Mouse (Mus musculus) fibroblast of lung, adult 2 months (primary cell): Measurements from ENCODE around the gene Camk2d.

Experiments used
- DNase-seq: peaks from one replicate; pipeline ENCODE4 v3.0.0-alpha.2; 2011; ENCODE audit warnings: low read depth

Gene Camk2d

DNA sequence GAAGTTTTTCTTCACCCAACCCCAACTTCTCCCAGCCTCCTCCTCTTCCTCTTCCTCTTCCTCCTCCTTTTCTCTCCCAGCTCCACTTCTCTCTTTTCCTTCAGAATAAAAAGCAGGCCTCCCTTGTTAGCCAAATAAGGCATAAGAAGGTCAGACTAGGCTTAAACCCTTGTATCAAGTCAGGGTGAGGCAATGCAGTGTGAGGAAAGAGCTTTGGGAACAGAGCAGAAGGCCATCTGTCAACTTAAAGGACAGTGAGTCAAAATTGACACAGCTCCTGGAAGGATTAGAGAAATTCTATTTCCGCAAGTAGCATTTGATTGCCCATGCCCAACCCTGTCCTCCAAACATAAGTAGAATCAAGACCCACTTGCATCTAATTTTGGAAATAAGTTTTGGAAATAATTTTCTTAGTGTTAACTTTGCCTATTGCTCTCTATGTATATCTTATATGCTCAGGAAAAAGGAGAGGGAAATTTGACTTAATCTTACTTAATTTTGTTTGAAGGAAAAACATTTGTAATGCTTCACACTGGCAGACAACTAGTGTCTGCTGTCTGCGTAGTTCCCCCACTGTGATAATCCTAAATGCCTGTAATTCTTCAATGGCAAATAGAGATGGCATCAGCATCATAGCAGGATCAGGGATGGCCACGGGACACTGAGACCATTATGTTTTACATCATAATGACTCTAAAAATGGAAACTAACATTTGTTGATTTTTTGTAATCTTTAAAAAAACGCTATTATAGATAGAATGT is 16.8 kb downstream of the Camk2d start:
- no peak for DNase-seq

GRCm38 (mm10) chr3:126613510-126614128 is 17.5 kb downstream of the Camk2d start:
- no peak for DNase-seq

DNA sequence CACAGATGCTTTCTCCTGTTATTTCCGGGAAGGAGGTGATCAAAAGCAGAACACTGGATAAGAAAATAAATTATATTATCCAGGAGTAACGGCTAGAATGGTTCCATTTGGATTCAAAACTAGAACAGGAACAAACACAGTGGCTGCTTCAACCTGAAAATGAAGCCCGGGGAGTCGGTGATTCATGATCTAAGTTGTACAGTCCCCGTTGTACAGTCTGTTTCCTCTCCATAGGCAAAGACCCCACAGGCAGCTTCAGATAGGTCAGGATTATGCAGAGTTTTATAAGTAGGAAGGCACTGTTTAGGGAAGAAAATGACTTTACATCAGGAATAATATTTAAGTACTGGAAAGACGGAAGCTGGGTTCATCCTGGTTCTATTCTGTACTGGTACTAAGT is 19.2 kb downstream of the Camk2d start:
- DNase-seq: no peak

DNA sequence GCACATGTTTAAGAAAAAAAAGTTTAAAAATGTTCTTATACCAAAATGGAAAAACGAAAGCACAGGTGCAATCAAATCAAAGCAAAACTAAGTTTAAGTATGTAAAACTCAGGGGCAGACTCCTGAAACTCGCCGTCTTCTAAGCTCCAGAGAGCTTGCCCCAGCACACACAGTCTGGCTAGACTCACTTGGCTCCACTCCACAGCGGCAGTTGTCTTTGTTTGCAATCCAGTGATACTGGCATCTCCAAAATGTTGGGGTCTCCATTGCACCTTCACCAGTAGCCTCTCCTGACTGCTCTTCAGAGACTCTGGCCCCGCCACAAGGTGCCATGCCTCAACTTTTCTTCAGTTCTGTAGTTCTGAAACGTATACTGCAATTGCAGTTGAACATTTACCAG is 24.1 kb downstream of the Camk2d start:
- no peak for DNase-seq

- no peak for DNase-seq
Observed at GRCm38 (mm10) chr3:126622509-126622908, 26.4 kb downstream of the Camk2d start.

DNA sequence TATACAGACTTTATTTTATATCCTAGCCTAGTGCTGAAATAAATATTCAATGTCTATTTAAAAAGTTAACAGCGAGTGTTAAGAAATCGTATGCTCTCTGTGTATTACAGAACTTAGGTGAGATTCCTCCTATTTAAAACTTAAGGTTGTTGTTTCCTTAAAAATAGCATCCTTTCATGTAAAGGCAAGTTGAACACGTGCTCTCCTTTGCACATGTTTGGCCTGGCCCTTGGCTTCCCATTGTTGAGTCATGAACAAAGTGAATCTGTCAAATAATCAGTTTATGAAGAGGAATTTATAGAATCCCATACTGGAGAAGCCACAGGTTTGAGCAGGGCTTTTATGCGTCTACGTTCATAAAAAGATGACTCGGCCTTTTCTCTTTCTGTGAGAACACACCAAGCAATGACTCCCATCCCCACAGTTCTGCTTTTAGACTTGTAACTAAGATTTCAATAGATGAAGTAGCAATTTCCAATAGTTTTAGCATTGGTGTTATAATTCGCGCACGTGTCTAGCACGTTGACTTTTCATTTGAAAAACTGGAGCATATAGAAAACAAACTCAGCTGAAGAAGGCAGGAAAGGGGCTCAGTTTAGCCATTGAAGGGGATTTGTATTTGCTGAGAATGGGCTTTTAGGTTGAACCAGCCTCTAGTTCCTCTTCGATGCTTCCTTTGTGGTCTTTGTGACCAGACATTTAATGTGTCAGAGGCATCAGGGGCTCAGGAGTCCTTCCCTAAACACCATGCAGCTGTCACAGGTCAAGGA is 29.1 kb downstream of the Camk2d start:
- no peak for DNase-seq

DNA sequence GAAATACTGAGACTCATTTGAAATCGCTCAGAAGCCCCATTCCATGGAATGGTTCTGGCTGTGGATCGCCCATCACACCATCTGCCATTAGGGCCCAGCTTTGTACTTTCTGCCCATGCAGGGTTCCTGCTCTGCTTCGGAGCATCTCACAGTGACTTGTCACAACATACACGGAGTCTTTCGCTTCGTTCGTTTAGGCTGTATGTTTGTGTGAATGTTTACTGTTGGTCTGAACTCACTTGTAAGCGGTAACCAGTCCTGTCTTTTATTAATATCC is 29.6 kb downstream of the Camk2d start:
- no peak for DNase-seq

DNA sequence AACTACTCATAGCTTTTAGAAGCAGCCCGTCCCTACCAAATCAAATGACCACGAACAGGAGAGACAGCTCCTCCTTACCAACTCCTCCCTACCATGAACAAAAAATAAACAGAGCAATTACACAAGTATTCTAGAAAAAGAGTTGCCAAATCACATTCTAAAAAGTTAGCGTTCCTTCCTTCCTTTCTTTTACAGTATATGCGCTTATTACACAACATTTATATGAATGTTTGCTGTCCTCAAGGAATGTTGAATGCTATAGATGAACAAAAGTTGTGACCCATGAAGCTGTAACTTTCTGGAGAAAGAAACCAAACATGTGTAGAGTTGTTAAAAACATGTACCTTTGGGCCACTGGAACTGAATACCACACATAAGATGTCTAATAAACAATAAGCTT is 31.9 kb downstream of the Camk2d start:
- DNase-seq: no peak

DNA sequence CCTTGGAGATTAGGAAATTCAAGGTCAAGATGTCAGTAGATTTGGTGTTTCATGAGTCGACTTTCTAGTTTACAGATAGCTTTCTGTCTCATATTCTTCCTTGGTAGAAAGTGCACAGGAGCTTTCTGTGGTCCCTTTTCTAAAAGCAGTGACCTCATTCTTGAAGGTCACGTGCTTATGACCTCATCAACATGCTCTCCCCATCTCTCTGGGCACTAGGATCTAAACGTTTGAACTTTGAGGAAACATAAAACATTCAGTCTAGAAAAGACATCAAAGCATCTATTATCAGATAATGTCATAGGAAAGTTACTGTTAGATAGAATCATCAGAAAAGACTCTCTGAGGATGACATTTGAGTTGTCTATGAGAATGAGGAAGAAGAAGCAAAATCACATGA is 32.3 kb downstream of the Camk2d start:
- DNase-seq: no peak

DNA sequence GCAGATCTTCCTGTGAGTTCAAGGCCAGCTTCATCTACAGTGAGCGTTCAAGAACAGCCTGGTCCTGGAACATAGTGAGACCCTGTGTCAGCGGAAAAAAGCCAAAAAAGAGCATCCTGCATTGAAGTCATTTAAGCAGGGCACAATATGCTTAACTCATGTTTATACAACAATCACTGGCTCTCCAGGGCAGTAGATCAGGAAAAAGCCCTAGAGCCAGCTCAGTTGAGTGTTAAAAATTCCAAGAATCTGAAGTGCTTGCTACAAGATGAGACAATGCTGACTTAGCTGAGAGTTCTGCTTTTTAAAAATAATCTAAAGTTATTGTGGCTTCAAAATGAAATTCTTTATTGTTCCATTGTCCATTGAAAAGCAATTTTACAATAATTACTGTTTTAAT is 32.9 kb downstream of the Camk2d start:
- no peak for DNase-seq

GRCm38 (mm10) chr3:126630111-126630869 is 34.2 kb downstream of the Camk2d start:
- DNase-seq: no peak

- no peak for DNase-seq
Observed at GRCm38 (mm10) chr3:126631583-126631982, 35.5 kb downstream of the Camk2d start.

GRCm38 (mm10) chr3:126632580-126632979 is 36.5 kb downstream of the Camk2d start:
- DNase-seq: no peak

DNA sequence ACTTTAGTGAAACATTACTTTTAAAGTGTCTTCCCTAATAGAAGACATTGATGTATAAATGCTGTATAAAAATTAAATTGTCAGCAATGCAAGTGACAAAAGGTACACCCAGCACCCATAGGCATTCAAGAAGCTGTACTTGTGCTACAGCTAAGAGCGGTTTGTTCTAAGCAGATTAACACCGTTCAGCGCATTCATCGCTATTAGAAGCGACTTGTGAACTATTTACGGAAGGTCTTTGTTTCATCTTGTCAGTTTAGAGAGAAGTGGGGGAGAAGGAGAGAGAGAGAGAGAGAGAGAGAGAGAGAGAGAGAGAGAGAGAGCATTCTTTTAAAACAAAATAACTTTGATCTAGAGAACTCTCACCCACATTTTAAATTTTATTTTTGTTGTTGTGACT is 38.1 kb downstream of the Camk2d start:
- no peak for DNase-seq

- DNase-seq: no peak
Observed at GRCm38 (mm10) chr3:126638259-126638658, 42.2 kb downstream of the Camk2d start.

GRCm38 (mm10) chr3:126639098-126639513 is 43.0 kb downstream of the Camk2d start:
- DNase-seq: no peak

- no peak for DNase-seq
Observed at GRCm38 (mm10) chr3:126640443-126641251, 44.5 kb downstream of the Camk2d start.

GRCm38 (mm10) chr3:126641451-126641850 is 45.3 kb downstream of the Camk2d start:
- no peak for DNase-seq

DNA sequence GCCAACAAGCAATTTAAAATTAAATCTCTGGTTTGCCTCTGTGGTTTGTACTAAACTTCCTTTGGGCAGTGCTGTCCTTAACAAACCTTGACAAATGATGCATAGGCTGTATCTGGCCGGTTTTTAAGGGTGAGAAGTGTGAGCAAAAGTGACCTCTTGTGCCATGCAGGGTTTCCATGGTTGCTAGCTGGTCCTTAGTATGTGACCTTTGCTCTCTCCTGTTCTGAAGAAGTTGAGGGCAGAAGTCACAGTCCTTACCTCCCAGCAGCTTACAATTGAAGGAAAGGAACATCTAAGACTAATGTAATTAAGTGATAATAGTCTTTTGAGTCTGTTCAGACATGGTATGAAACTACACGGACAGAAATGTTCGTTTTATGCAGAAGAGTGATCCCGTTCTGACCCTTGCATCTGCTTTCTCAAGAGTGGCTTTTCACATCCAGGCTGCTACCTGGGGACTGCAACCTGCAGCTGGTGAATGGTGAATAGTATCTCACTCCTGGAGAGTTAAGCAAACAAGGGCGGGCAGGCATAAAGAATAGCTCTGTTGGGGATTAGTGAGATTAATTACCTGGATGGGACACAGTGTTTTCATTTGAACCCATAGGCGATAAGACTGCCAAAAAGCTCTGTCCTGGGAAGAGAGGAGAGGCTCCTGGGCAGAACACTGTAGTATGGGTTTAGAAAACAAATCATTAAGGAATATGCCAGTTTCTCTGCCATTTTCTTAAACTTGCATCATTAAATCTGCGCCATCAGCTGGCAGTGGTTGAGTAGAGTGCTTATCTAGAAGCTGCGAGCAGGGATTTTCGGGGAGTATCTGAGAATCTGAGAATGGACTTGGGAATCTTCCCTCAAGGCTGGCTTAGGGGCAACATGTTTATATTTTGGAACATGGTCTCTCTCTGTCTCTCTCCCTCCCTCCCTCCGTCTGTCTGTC is 47.2 kb downstream of the Camk2d start:
- no peak for DNase-seq

- DNase-seq: no peak
Observed at GRCm38 (mm10) chr3:126650332-126650731, 54.2 kb downstream of the Camk2d start.

- DNase-seq: no peak
Observed at GRCm38 (mm10) chr3:126650747-126651146, 54.6 kb downstream of the Camk2d start.
